Mouse (Mus musculus) heart, postnatal 0 days (tissue): Measurements from ENCODE around the gene Wdr45. TPM values are rescaled to one million over a fixed set of nuclear protein-coding genes. Genes with fewer than 3 reads are reported as not detected.
"Not testable (repeated sequence)": the region's sequence is repeated elsewhere in the genome, so short reads cannot be mapped to it uniquely, and the experiment has no call there.

Experiments used
- ATAC-seq: fragments of 200-750 bp; cut with Nextera tagmentation; 2 replicates; pipeline ENCODE4 v1.8.0; 2017; ENCODE audit warnings: low read depth, moderate number of reproducible peaks, moderate library complexity; ENCODE audit not compliant: insufficient read depth
- DNase-seq: peaks from one replicate; pipeline ENCODE4 v3.0.0-alpha.2; 2016; ENCODE audit warnings: low spot score
- H3K27ac ChIP-seq: fragments of 300-500 bp; sonication (generic); 2 replicates; pipeline ENCODE4 v1.5.1; 2014; ENCODE audit warnings: low read depth, mild to moderate bottlenecking
- H3K27me3 ChIP-seq: fragments of 300-500 bp; sonication (generic); 2 replicates; pipeline ENCODE4 v1.6.1; 2014; ENCODE audit warnings: low read length, mixed read lengths; ENCODE audit not compliant: control insufficient read depth, insufficient read depth
- H3K36me3 ChIP-seq: fragments of 300-500 bp; sonication (generic); replicated peaks from 2 replicates; pipeline ENCODE4 v1.6.1; 2014; ENCODE audit warnings: low read length, mixed read lengths; ENCODE audit not compliant: control insufficient read depth, insufficient read depth
- H3K4me1 ChIP-seq: fragments of 300-500 bp; sonication (generic); 2 replicates; pipeline ENCODE4 v1.6.1; 2014; ENCODE audit warnings: antibody characterized with exemption; ENCODE audit not compliant: control insufficient read depth, insufficient read depth
- H3K4me2 ChIP-seq: fragments of 300-500 bp; sonication (generic); 2 replicates; pipeline ENCODE4 v1.6.1; 2014; ENCODE audit warnings: low read depth, mild to moderate bottlenecking, low read length, moderate library complexity
- H3K4me3 ChIP-seq: fragments of 300-500 bp; sonication (generic); 2 replicates; pipeline ENCODE4 v1.5.1; 2014; ENCODE audit warnings: low read depth, low read length
- H3K9ac ChIP-seq: fragments of 300-500 bp; sonication (generic); replicated peaks from 2 replicates; pipeline ENCODE4 v1.6.1; 2014; ENCODE audit warnings: low read depth, low read length, mixed read lengths
- H3K9me3 ChIP-seq: fragments of 300-500 bp; sonication (generic); replicated peaks from 2 replicates; pipeline ENCODE4 v1.6.1; 2016; ENCODE audit warnings: low read length; ENCODE audit not compliant: control insufficient read depth
- CTCF ChIP-seq: IDR thresholded peaks from 2 replicates; pipeline ENCODE4 v1.5.1; 2016; ENCODE audit warnings: antibody characterized with exemption, control low read depth, low read depth
- EP300 ChIP-seq: IDR thresholded peaks from 2 replicates; pipeline ENCODE4 v1.6.1; 2016; ENCODE audit warnings: antibody characterized with exemption, low read depth
- WGBS: fragments of 180-500 bp; shearing (Covaris S2); extraction: QIAGEN DNeasy Blood & Tissue Kit; methylation state at CpG from one replicate; pipeline ENCODE4 v1.1.7; 2014; 5-methylcytosine and 5-hydroxymethylcytosine counted together
- polyA plus RNA-seq: library from polyadenylated mRNA; unstranded; fragments of >200 nt; fragmentation: Nextera tagmentation; extraction: Ambion mirVana; gene quantifications from 2 replicates; pipeline ENCODE4 v1.2.1, GENCODE M21; 2015
- total RNA-seq: library from RNA; depleted of rRNA; stranded (reverse); fragments of >200 nt; gene quantifications from 2 replicates; pipeline ENCODE4 v1.2.3, GENCODE M21; 2014; ENCODE audit warnings: low replicate concordance

The Wdr45 gene
- total and polyA plus RNA-seq, 2 experiments from 2014 or later = 27.1 to 52.7 TPM

DNA sequence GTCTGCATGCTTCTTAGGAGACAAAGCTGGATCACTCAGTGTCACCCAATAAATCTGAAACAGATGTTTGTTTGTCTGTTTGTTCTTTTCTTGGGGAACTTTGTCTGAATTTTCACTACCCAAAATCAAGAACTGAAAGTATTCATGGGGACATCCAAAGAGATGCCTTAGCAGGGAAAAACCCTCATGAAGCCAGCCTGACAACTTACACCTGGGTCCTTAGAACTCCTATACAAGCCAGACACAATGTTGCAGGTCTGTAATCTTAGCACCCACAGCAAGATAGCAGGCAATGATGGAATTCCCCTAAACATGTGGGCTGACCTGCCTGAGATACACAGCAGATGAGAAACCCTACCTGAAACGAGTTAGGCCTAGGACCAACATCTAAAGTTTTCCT lies 30.8 kb downstream of the Wdr45 start:
- Histone ChIP-seq H3K4me1 (no peaks in the 10 kb centered on the region), H3K4me3 (no peak overlapping the region), H3K9me3 (no peaks in the 10 kb centered on the region), H3K27ac (no peak overlapping the region), H3K36me3 (no peaks in the 10 kb centered on the region), H3K27me3 (no peaks in the 10 kb centered on the region), H3K4me2 (no peak overlapping the region), H3K9ac (no peak overlapping the region)
- WGBS = 45% methylated on average over 1 of the region's 1 CpGs
- DNase-seq (no peak), ATAC-seq (no peak)
- TF ChIP-seq CTCF (no peak), EP300 (no peak)

DNA sequence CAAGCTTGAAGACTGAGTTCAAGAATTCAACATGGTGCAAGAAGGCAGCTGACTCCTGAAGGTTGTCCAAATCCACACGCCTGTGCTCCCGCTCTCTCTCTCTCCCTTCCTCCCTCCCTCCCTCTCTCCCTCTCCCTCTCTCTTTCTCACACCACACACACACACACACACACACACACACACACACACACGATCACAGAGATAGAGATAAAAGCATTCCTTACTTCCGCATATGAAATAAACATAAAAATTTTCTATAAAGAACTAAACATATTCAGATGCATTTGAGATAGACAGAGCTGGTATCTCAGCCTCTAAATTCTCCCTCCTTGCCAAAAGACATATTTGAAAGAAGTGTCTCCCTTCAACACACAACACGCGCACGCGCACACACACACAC lies 31.3 kb downstream of the Wdr45 start:
- no peak overlapping the region for H3K4me3 ChIP-seq
- 79% methylated on average over 8 of the region's 8 CpGs for WGBS
- no peak overlapping the region for H3K9ac ChIP-seq
- no peaks in the 10 kb centered on the region for H3K36me3 ChIP-seq
- H3K9me3 ChIP-seq = no peaks in the 10 kb centered on the region
- ATAC-seq (no peak), DNase-seq (no peak)
- no peaks in the 10 kb centered on the region for H3K27me3 ChIP-seq
- H3K4me1 ChIP-seq = no peaks in the 10 kb centered on the region
- TF ChIP-seq EP300 = no peak
- no peak overlapping the region for H3K27ac ChIP-seq
- H3K4me2 ChIP-seq = no peak overlapping the region

DNA sequence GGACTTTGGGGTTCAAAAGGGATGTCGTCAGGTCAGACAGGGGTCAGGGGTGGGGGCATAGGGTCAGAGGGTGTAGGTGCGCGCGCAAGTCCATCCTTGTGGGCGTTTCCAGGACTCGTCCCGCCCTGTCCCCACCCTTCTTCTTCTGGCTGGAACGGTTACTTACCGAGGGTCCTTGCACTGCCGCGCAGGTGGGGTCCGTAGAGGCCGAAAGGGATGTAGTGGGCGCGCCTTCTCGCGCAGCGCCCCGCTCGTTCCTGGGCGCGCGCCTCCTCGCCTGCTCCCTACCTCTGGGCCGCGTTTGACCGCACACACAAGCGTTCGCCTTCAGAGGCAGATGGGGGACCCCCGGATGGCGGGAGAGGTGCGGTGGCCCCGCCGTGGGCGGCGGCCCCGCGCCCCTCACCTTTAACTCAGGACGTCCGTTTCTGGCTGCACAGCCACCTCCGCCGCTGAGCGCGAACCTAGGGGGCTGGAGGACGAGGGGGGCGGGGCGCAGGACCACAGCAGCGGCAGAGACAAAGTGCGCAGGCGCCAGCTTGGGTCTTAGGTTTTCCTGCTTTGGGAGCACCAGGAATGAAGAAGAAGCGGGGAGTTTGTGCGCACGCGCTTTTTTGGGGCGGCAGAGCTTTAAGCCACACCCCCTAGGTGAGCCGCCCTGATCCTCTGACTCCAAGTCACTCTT lies 36.4 kb downstream of the Wdr45 start, which contains the start of gene Ccdc120:
Ccdc120 (minus strand) TSS at position 474 of the 685 bp plus-strand sequence.
- H3K27me3 ChIP-seq = no peaks in the 10 kb centered on the region
- H3K4me3 ChIP-seq = peak within 1 kb of the TSS; percentile 68
- WGBS = 16% methylated on average over 52 of the region's 56 CpGs
- H3K9ac ChIP-seq = no peak within 1 kb of the TSS
- H3K27ac ChIP-seq = no peak within 1 kb of the TSS
- H3K4me1 ChIP-seq = no peaks in the 10 kb centered on the region
- no peaks in the 10 kb centered on the region for H3K9me3 ChIP-seq
- TF ChIP-seq CTCF (no peak), EP300 (no peak)
- ATAC-seq = peak; percentile 36; the same call in 1 of the 2 replicates
- H3K4me2 ChIP-seq = peak within 1 kb of the TSS; percentile 79
- no peaks in the 10 kb centered on the region for H3K36me3 ChIP-seq
- DNase-seq = peak; percentile 43

DNA sequence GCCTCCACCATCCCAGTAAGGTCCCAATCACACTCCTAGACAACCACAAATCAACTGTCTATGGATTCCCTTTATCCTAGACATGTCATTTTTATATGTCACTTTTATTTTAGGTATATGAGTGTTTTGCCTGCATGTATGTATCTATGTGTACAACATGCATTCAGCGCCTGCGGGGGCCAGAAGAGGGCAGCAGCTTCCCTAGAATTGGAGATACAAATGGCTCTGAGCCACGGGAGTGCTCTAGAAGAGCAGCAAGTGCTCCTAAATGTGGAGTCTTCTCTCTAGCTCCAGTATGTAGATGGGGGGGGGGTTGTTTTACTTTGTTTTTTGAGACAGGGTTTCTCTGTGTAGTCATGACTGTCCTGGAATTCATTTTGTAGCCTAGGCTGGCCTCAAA lies 39.5 kb downstream of the Wdr45 start:
- H3K4me3 ChIP-seq, H3K9me3 ChIP-seq, ATAC-seq, H3K4me1 ChIP-seq, H3K9ac ChIP-seq, H3K4me2 ChIP-seq, H3K36me3 ChIP-seq, H3K27me3 ChIP-seq, H3K27ac ChIP-seq, DNase-seq: not testable (repeated sequence)
- 14% methylated on average over 3 of the region's 3 CpGs for WGBS
- peak; percentile 25 for TF ChIP-seq CTCF

DNA sequence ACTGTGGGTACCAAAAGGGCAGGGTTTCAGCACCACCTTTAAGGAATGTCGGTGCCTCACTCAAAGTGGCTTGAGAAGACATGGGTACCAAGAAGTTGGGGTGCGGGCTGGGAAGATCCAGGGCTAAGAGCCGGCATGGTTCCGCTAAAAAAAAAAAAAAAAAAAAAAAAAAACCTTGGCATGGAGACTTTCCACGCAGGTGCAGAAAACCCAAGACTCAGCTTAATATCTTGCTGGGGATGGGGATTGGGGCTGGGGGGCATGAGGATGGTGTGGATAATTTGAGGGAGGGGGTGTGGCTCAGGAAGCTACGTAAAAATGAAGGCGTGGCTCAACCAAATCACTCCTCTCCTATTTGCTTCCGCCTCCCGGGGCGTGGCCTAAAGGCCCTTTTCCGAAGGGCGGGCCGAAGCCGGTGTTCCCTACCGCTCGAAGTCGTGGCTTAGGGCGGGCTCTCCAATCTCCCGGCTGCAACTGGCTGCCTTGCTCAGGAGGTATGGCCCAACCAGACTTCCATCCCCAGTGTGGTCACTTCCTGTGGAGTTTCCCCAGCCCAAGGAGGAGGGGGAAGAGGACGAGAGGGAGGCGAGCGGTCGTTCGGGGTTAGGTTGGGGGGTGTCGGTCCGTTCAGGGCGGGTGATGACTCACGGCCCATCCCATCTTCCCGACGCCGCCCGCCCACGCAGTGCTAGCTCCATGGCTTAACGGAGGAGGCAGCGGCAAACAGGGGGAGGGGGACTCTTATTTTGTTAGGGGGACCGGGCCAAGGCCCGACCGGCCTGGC lies 48.2 kb downstream of the Wdr45 start, which contains the start of gene Tfe3:
Tfe3 (plus strand) TSS at position 424 of the 784 bp plus-strand sequence.
- no peaks in the 10 kb centered on the region for H3K4me1 ChIP-seq
- no peaks in the 10 kb centered on the region for H3K27me3 ChIP-seq
- peak within 1 kb of the TSS; percentile 65 for H3K4me2 ChIP-seq
- no peak for TF ChIP-seq EP300
- TF ChIP-seq CTCF = no peak
- H3K4me3 ChIP-seq = peak within 1 kb of the TSS; percentile 76
- H3K27ac ChIP-seq = peak within 1 kb of the TSS; percentile 85
- ATAC-seq (peak; percentile 97), DNase-seq (peak; percentile 95)
- H3K9me3 ChIP-seq = no peaks in the 10 kb centered on the region
- WGBS = 10% methylated on average over 38 of the region's 38 CpGs
- H3K9ac ChIP-seq = peak within 1 kb of the TSS; percentile 68
- 0 out of 2 replicates have a peak, but pooled peaks cover under 1% of the 10 kb centered on the region for H3K36me3 ChIP-seq
